Mouse (Mus musculus) CH12.LX (cell line): ENCODE measurements around the gene Arpc1b. TPM values are rescaled to one million over a fixed set of nuclear protein-coding genes. Genes with fewer than 3 reads are reported as not detected.

Experiments used
- DNase-seq: peaks from one replicate; pipeline ENCODE4 v3.0.0-alpha.2; 2013; ENCODE audit errors: extremely low read depth
- H3K27ac ChIP-seq: 2 replicates; pipeline ENCODE4 v1.5.1; 2012; ENCODE audit warnings: low read depth, mild to moderate bottlenecking, control low read depth, moderate library complexity; ENCODE audit not compliant: insufficient read depth
- H3K27me3 ChIP-seq: replicated peaks from 2 replicates; pipeline ENCODE3; 2012; ENCODE audit warnings: inconsistent platforms
- H3K36me3 ChIP-seq, 2 experiments: replicated peaks in 1 of 2; 2 replicates each; pipeline versions ENCODE3 to v1.6.1; 2012; ENCODE audit warnings: inconsistent platforms in 1 of 2, low read length in 1 of 2, mild to moderate bottlenecking in 1 of 2, mixed read lengths in 1 of 2, moderate library complexity in 1 of 2; ENCODE audit not compliant: control insufficient read depth in 1 of 2, insufficient read depth in 1 of 2
- H3K4me1 ChIP-seq, 2 experiments: 2 replicates each; pipeline ENCODE4 v1.6.1; 2012; ENCODE audit warnings: inconsistent platforms in 1 of 2, moderate library complexity in 1 of 2; ENCODE audit not compliant: insufficient read depth in 2 of 2, control insufficient read depth in 1 of 2
- H3K4me2 ChIP-seq: 2 replicates; pipeline ENCODE4 v1.6.1; 2012; ENCODE audit warnings: low read depth, mild to moderate bottlenecking, control low read depth; ENCODE audit not compliant: poor library complexity, insufficient read depth, severe bottlenecking
- H3K4me3 ChIP-seq, 3 experiments: fragments of 150-350 bp in 1 of 3; sonication (generic) in 1 of 3; replicated peaks in 1 of 3; 2 replicates each; pipeline versions ENCODE3 to v1.5.1; 2011 to 2012; ENCODE audit warnings: low read depth in 2 of 3, low read length in 2 of 3, mild to moderate bottlenecking in 2 of 3, moderate library complexity in 2 of 3, control low read depth in 1 of 3, improper control_type of control experiment in 1 of 3, inconsistent platforms in 1 of 3, mixed read lengths in 1 of 3; ENCODE audit not compliant: poor library complexity in 1 of 3
- H3K79me2 ChIP-seq: replicated peaks from 2 replicates; pipeline ENCODE4 v1.6.1; 2012; ENCODE audit warnings: mild to moderate bottlenecking, moderate library complexity; ENCODE audit not compliant: control insufficient read depth, poor library complexity, insufficient read depth, severe bottlenecking; ENCODE audit errors: extremely low read depth
- H3K9ac ChIP-seq: 2 replicates; pipeline ENCODE4 v1.6.1; 2012; ENCODE audit warnings: low read depth, mild to moderate bottlenecking, control low read depth, moderate library complexity; ENCODE audit not compliant: insufficient read depth
- H3K9me3 ChIP-seq: replicated peaks from 2 replicates; pipeline ENCODE3; 2012; ENCODE audit warnings: low read length, inconsistent platforms, mixed read lengths
- CHD1 ChIP-seq: IDR thresholded peaks from 2 replicates; pipeline ENCODE4 v1.6.1; 2012; ENCODE audit warnings: low read depth, low read length, improper control_type of control experiment, inconsistent platforms
- CTCF ChIP-seq, 2 experiments: IDR thresholded peaks in 1 of 2; conservative IDR thresholded peaks in 1 of 2; 2 replicates each; pipeline ENCODE4 v1.5.1; 2011 to 2012; ENCODE audit warnings: low read depth in 2 of 2, low read length in 2 of 2, improper control_type of control experiment in 1 of 2, inconsistent platforms in 1 of 2, mild to moderate bottlenecking in 1 of 2, moderate library complexity in 1 of 2
- E2F4 ChIP-seq: IDR thresholded peaks from 2 replicates; pipeline ENCODE4 v1.6.1; 2011; ENCODE audit warnings: low read depth, low read length, improper control_type of control experiment; ENCODE audit not compliant: insufficient replicate concordance
- ELF1 ChIP-seq: IDR thresholded peaks from 2 replicates; pipeline ENCODE4 v1.6.1; 2014; ENCODE audit warnings: low read depth, mild to moderate bottlenecking, inconsistent platforms, low read length, improper control_type of control experiment
- ETS1 ChIP-seq: conservative IDR thresholded peaks from 2 replicates; pipeline ENCODE4 v1.6.1; 2012; ENCODE audit warnings: low read depth, mild to moderate bottlenecking, inconsistent platforms, low read length, improper control_type of control experiment, moderate library complexity
- GABPA ChIP-seq: IDR thresholded peaks from 2 replicates; pipeline ENCODE4 v1.6.1; 2012; ENCODE audit warnings: low read depth, low read length, improper control_type of control experiment, inconsistent platforms; ENCODE audit not compliant: insufficient replicate concordance
- HCFC1 ChIP-seq: IDR thresholded peaks from 2 replicates; pipeline ENCODE4 v1.6.1; 2012; ENCODE audit warnings: low read depth, mild to moderate bottlenecking, inconsistent platforms, low read length, improper control_type of control experiment
- JUN ChIP-seq: IDR thresholded peaks from 2 replicates; pipeline ENCODE4 v1.6.1; 2011; ENCODE audit warnings: low read depth, mild to moderate bottlenecking, low read length, improper control_type of control experiment, moderate library complexity; ENCODE audit not compliant: insufficient read depth
- JUND ChIP-seq: conservative IDR thresholded peaks from 2 replicates; pipeline ENCODE4 v1.6.1; 2011; ENCODE audit warnings: low read depth, low read length, improper control_type of control experiment
- KAT2A ChIP-seq: IDR thresholded peaks from 2 replicates; pipeline ENCODE4 v1.6.1; 2012; ENCODE audit warnings: low read length, improper control_type of control experiment, inconsistent platforms; ENCODE audit not compliant: insufficient replicate concordance
- MAFK ChIP-seq: IDR thresholded peaks from 2 replicates; pipeline ENCODE4 v1.6.1; 2011; ENCODE audit warnings: low read length, improper control_type of control experiment; ENCODE audit not compliant: insufficient replicate concordance
- MAX ChIP-seq: IDR thresholded peaks from 2 replicates; pipeline ENCODE4 v1.6.1; 2011; ENCODE audit warnings: low read length, improper control_type of control experiment
- MAZ ChIP-seq: IDR thresholded peaks from 2 replicates; pipeline ENCODE4 v1.6.1; 2012; ENCODE audit warnings: low read depth, mild to moderate bottlenecking, inconsistent platforms, low read length, improper control_type of control experiment, moderate library complexity
- MYC ChIP-seq: IDR thresholded peaks from 2 replicates; pipeline ENCODE4 v1.6.1; 2011; ENCODE audit warnings: low read depth, mild to moderate bottlenecking, improper control_type of control experiment, low read length
- NELFE ChIP-seq: IDR thresholded peaks from 2 replicates; pipeline ENCODE4 v1.6.1; 2011; ENCODE audit warnings: low read depth, low read length, improper control_type of control experiment
- PAX5 ChIP-seq: IDR thresholded peaks from 2 replicates; pipeline ENCODE4 v1.6.1; 2012; ENCODE audit warnings: low read length, inconsistent platforms, mixed read lengths
- POLR2A ChIP-seq: IDR thresholded peaks from 2 replicates; pipeline ENCODE4 v1.6.1; 2011; ENCODE audit warnings: low read depth, mild to moderate bottlenecking, improper control_type of control experiment, low read length
- RAD21 ChIP-seq: IDR thresholded peaks from 2 replicates; pipeline ENCODE4 v1.6.1; 2011; ENCODE audit warnings: low read depth, mild to moderate bottlenecking, low read length, improper control_type of control experiment, moderate library complexity
- RCOR1 ChIP-seq: conservative IDR thresholded peaks from 2 replicates; pipeline ENCODE4 v1.6.1; 2012; ENCODE audit warnings: low read depth, mild to moderate bottlenecking, inconsistent platforms, low read length, improper control_type of control experiment
- SIN3A ChIP-seq: IDR thresholded peaks from 2 replicates; pipeline ENCODE4 v1.6.1; 2012; ENCODE audit warnings: low read length, improper control_type of control experiment, inconsistent platforms
- SMC3 ChIP-seq: IDR thresholded peaks from 2 replicates; pipeline ENCODE4 v1.6.1; 2011; ENCODE audit warnings: low read depth, low read length, improper control_type of control experiment
- TCF12 ChIP-seq: IDR thresholded peaks from 2 replicates; pipeline ENCODE4 v1.6.1; 2014; ENCODE audit warnings: low read depth, mild to moderate bottlenecking, inconsistent platforms, low read length, improper control_type of control experiment
- UBTF ChIP-seq: IDR thresholded peaks from 2 replicates; pipeline ENCODE4 v1.6.1; 2012; ENCODE audit warnings: low read depth, mild to moderate bottlenecking, inconsistent platforms, low read length, improper control_type of control experiment, moderate library complexity
- USF2 ChIP-seq: conservative IDR thresholded peaks from 2 replicates; pipeline ENCODE4 v1.6.1; 2011; ENCODE audit warnings: low read depth, low read length, improper control_type of control experiment
- ZMIZ1 ChIP-seq: IDR thresholded peaks from 2 replicates; pipeline ENCODE4 v1.6.1; 2012; ENCODE audit warnings: low read depth, mild to moderate bottlenecking, inconsistent platforms, low read length, improper control_type of control experiment
- dilution Hi-C: fragments of 300-500 bp; cut with MboI; formaldehyde crosslinking; loops from 2 replicates; pipeline ENCODE4 v1.14.3; 2020; ENCODE audit warnings: low sequenced_read_pairs; ENCODE audit not compliant: extremely low pct_unique_long_range_greater_than_20kb, extremely low pct_ligation_motif_present
- in situ Hi-C: fragments of 300-500 bp; cut with MboI; formaldehyde crosslinking; loops from 3 replicates; pipeline ENCODE4 v1.14.3; 2019; ENCODE audit warnings: low sequenced_read_pairs, low pct_ligation_motif_present, low pct_unique_long_range_greater_than_20kb, mixed read lengths
- polyA plus RNA-seq: library from polyadenylated mRNA; unstranded; fragments of >175 nt; gene quantifications from 2 replicates; pipeline ENCODE4 v1.2.1, GENCODE M21; 2012; ENCODE audit warnings: low read depth; ENCODE audit not compliant: insufficient read length
- total RNA-seq, 2 experiments: library from RNA; depleted of rRNA; stranded (reverse); fragments of 300-350 nt in 1 of 2; fragments of >200 nt in 1 of 2; gene quantifications; 2 replicates each; pipeline ENCODE4 v1.2.3; 2012 to 2014

Arpc1b gene
- total and polyA plus RNA-seq, 3 experiments, result 330 to 516 (median 441) TPM

DNA sequence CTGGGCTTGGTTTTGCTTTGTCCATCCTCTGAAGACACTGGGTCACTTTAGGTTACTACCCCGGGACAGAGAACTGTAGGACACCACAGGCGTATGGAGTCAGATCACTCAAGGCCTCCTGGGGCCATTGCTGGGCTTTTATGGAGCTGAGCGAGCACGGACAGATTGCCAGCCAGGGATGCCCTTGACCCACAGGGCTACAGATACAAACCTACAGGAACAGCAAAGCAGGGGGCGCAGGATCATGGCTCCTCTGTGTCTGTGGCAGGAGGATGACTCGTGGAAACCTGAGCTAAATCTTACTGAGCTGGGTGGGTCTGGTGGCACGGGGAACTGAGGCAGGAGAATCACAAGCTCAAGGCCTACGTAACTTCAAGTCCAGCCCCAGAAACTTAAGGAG is 1.4 kb upstream of the Arpc1b start:
- DNase-seq, result no peak
- H3K4me3 ChIP-seq, result no peak overlapping the region
- no peaks in the 10 kb centered on the region for H3K9me3 ChIP-seq
- H3K4me1 ChIP-seq, result peaks cover 2 to 13% of the 10 kb centered on the region in 2 experiments; a peak in 2 of 4 replicates
- no peak overlapping the region for H3K9ac ChIP-seq
- dilution Hi-C loops, result no loop called here
- peaks cover 30% of the 10 kb centered on the region for H3K79me2 ChIP-seq
- TF ChIP-seq CHD1 (no peak), UBTF (no peak), MAZ (no peak), JUND (no peak), KAT2A (no peak), PAX5 (no peak), POLR2A (no peak), ZMIZ1 (no peak), JUN (no peak), RCOR1 (no peak), HCFC1 (no peak), USF2 (no peak), SMC3 (no peak), NELFE (no peak)
- TF ChIP-seq, all 38 proteins: peak for 0
- in situ Hi-C loops, result no loop called here
- H3K27ac ChIP-seq, result no peak overlapping the region
- no peak overlapping the region for H3K4me2 ChIP-seq
- H3K36me3 ChIP-seq, result peaks cover 27 to 53% of the 10 kb centered on the region in 2 experiments
- no peaks in the 10 kb centered on the region for H3K27me3 ChIP-seq

DNA sequence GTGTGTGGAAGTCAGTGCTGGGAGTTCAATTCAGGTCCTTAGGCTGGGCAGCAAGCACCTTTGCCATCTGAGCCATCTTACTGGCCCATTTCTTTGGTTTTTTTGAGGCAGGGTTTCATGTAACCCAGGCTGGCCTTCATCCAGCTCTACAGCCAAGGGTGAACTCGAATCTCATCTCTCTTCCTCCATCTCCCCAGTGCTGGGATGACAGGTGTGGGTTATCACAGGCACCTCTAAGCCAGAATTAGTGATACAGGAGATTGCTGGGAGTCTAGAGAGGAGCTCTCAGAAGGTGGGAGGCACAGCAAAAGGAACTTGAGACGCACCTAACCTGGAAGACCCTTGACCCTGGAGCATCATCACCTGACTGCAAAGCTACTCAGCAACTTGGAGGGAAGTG is 599 bp upstream of the Arpc1b start:
- Histone ChIP-seq H3K4me1 (peaks cover 2 to 13% of the 10 kb centered on the region in 2 experiments; a peak in 2 of 4 replicates), H3K36me3 (peaks cover 24 to 53% of the 10 kb centered on the region in 2 experiments), H3K9me3 (peaks cover 5% of the 10 kb centered on the region), H3K27me3 (no peaks in the 10 kb centered on the region), H3K9ac (no peak overlapping the region), H3K27ac (no peak overlapping the region), H3K4me2 (peak overlapping the region; percentile 73; the same call in 1 of the 2 replicates), H3K79me2 (peaks cover 39% of the 10 kb centered on the region), H3K4me3 (peak overlapping the region; percentile 13 to 98 (median 97))
- no peak for DNase-seq
- dilution Hi-C loops, result no loop called here
- TF ChIP-seq HCFC1 (no peak), SIN3A (no peak), ETS1 (no peak), MAX (no peak), MAFK (no peak), NELFE (no peak), MYC (no peak), CTCF (conservative IDR thresholded peaks at IDR 0.05 in 1 of 2, IDR thresholded peaks at IDR 0.05 in 1 of 2; ENCODE audit: low read depth in 2 of 2, low read length in 2 of 2) (no peak), E2F4 (no peak), SMC3 (no peak), TCF12 (no peak), RAD21 (no peak), ELF1 (no peak), GABPA (no peak), JUN (no peak), POLR2A (no peak), UBTF (no peak), CHD1 (no peak)
- in situ Hi-C loops, result no loop called here
